Mouse (Mus musculus) hindbrain, embryonic 16.5 days (tissue): Measurements from ENCODE around the gene Slc32a1. TPM values are rescaled to one million over a fixed set of nuclear protein-coding genes. Genes with fewer than 3 reads are reported as not detected.

ENCODE experiments used
- ATAC-seq: fragments of 200-750 bp; cut with Nextera tagmentation; 2 replicates; pipeline ENCODE4 v1.8.0; 2017; ENCODE audit warnings: moderate TSS enrichment, moderate library complexity
- H3K27ac ChIP-seq: fragments of 300-500 bp; sonication (generic); 2 replicates; pipeline ENCODE4 v1.5.1; 2014; ENCODE audit warnings: low read depth, mild to moderate bottlenecking, control low read depth, low read length, moderate library complexity
- H3K27me3 ChIP-seq: fragments of 300-500 bp; sonication (generic); replicated peaks from 2 replicates; pipeline ENCODE4 v1.6.1; 2014; ENCODE audit warnings: low read length; ENCODE audit not compliant: control insufficient read depth, insufficient read depth
- H3K36me3 ChIP-seq: fragments of 300-500 bp; sonication (generic); 2 replicates; pipeline ENCODE4 v1.6.1; 2014; ENCODE audit warnings: mild to moderate bottlenecking, low read length, moderate library complexity, mixed read lengths; ENCODE audit not compliant: control insufficient read depth, insufficient read depth
- H3K4me1 ChIP-seq: fragments of 300-500 bp; sonication (generic); 2 replicates; pipeline ENCODE4 v1.6.1; 2014; ENCODE audit warnings: low read depth, low read length; ENCODE audit not compliant: control insufficient read depth, insufficient read depth
- H3K4me2 ChIP-seq: fragments of 300-500 bp; sonication (generic); 2 replicates; pipeline ENCODE4 v1.6.1; 2014; ENCODE audit warnings: mild to moderate bottlenecking, low read length, control low read depth, moderate library complexity
- H3K4me3 ChIP-seq: fragments of 300-500 bp; sonication (generic); 2 replicates; pipeline ENCODE4 v1.5.1; 2014; ENCODE audit warnings: mild to moderate bottlenecking, low read length, control low read depth, moderate library complexity
- H3K9ac ChIP-seq: fragments of 300-500 bp; sonication (generic); 2 replicates; pipeline ENCODE4 v1.6.1; 2014; ENCODE audit warnings: low read depth, mild to moderate bottlenecking, control low read depth, low read length, moderate library complexity
- H3K9me3 ChIP-seq: fragments of 300-500 bp; sonication (generic); 2 replicates; pipeline ENCODE4 v1.6.1; 2014; ENCODE audit warnings: mild to moderate bottlenecking, low read length, moderate library complexity; ENCODE audit not compliant: control insufficient read depth
- WGBS: fragments of 180-500 bp; shearing (Covaris S2); extraction: QIAGEN DNeasy Blood & Tissue Kit; methylation state at CpG from one replicate; pipeline ENCODE4 v1.1.7; 2014; 5-methylcytosine and 5-hydroxymethylcytosine counted together
- polyA plus RNA-seq: library from polyadenylated mRNA; unstranded; fragments of >200 nt; fragmentation: Nextera tagmentation; extraction: Ambion mirVana; gene quantifications from 2 replicates; pipeline ENCODE4 v1.2.1, GENCODE M21; 2015

Slc32a1 gene
- polyA plus RNA-seq, 1 experiment from 2014 or later, result 15.0 TPM

- Histone ChIP-seq H3K9me3 (no peaks in the 10 kb centered on the region), H3K9ac (no peak overlapping the region), H3K36me3 (peaks cover 9% of the 10 kb centered on the region; the same call in 1 of the 2 replicates), H3K27me3 (no peaks in the 10 kb centered on the region), H3K4me1 (no peaks in the 10 kb centered on the region), H3K4me3 (no peak overlapping the region), H3K27ac (no peak overlapping the region), H3K4me2 (no peak overlapping the region)
- WGBS, result 92% methylated on average over 2 of the region's 2 CpGs
- no peak for ATAC-seq
These were observed 32.0 kb downstream of the Slc32a1 start for GRCm38 (mm10) chr2:158642587-158642986.

GRCm38 (mm10) chr2:158643791-158644190 is 33.2 kb downstream of the Slc32a1 start:
- no peak overlapping the region for H3K27ac ChIP-seq
- H3K27me3 ChIP-seq, result no peaks in the 10 kb centered on the region
- no peak overlapping the region for H3K9ac ChIP-seq
- H3K4me3 ChIP-seq, result no peak overlapping the region
- peaks cover 9% of the 10 kb centered on the region; the same call in 1 of the 2 replicates for H3K36me3 ChIP-seq
- H3K9me3 ChIP-seq, result no peaks in the 10 kb centered on the region
- no peaks in the 10 kb centered on the region for H3K4me1 ChIP-seq
- WGBS, result 84% methylated on average over 3 of the region's 3 CpGs
- no peak for ATAC-seq
- H3K4me2 ChIP-seq, result no peak overlapping the region

- Histone ChIP-seq H3K27ac (no peak overlapping the region), H3K4me3 (no peak overlapping the region), H3K27me3 (no peaks in the 10 kb centered on the region), H3K9me3 (no peaks in the 10 kb centered on the region), H3K4me1 (no peaks in the 10 kb centered on the region), H3K4me2 (no peak overlapping the region), H3K36me3 (no peaks in the 10 kb centered on the region), H3K9ac (no peak overlapping the region)
- no peak for ATAC-seq
- 53% methylated on average over 7 of the region's 7 CpGs for WGBS
These were observed 40.8 kb downstream of the Slc32a1 start for GRCm38 (mm10) chr2:158651159-158651908.

GRCm38 (mm10) chr2:158652985-158653384 is 42.4 kb downstream of the Slc32a1 start:
- 9% methylated on average over 4 of the region's 4 CpGs for WGBS
- Histone ChIP-seq H3K36me3 (no peaks in the 10 kb centered on the region), H3K4me3 (no peak overlapping the region), H3K27ac (no peak overlapping the region), H3K4me2 (no peak overlapping the region), H3K27me3 (no peaks in the 10 kb centered on the region), H3K9me3 (no peaks in the 10 kb centered on the region), H3K9ac (no peak overlapping the region), H3K4me1 (no peaks in the 10 kb centered on the region)
- peak; percentile 61; the same call in 1 of the 2 replicates for ATAC-seq

GRCm38 (mm10) chr2:158654717-158655116 is 44.1 kb downstream of the Slc32a1 start:
- Histone ChIP-seq H3K4me3 (no peak overlapping the region), H3K9ac (no peak overlapping the region), H3K27me3 (no peaks in the 10 kb centered on the region), H3K36me3 (no peaks in the 10 kb centered on the region), H3K4me1 (no peaks in the 10 kb centered on the region), H3K4me2 (no peak overlapping the region), H3K27ac (no peak overlapping the region), H3K9me3 (no peaks in the 10 kb centered on the region)
- 85% methylated on average over 9 of the region's 9 CpGs for WGBS
- no peak for ATAC-seq

- H3K4me1 ChIP-seq, result no peaks in the 10 kb centered on the region
- H3K4me2 ChIP-seq, result no peak overlapping the region
- H3K36me3 ChIP-seq, result no peaks in the 10 kb centered on the region
- no peak overlapping the region for H3K27ac ChIP-seq
- no peaks in the 10 kb centered on the region for H3K27me3 ChIP-seq
- 82% methylated on average over 4 of the region's 4 CpGs for WGBS
- no peak overlapping the region for H3K9ac ChIP-seq
- H3K4me3 ChIP-seq, result no peak overlapping the region
- H3K9me3 ChIP-seq, result no peaks in the 10 kb centered on the region
- ATAC-seq, result no peak
These were observed 45.2 kb downstream of the Slc32a1 start for GRCm38 (mm10) chr2:158655806-158656205.

- Histone ChIP-seq H3K36me3 (no peaks in the 10 kb centered on the region), H3K4me2 (no peak overlapping the region), H3K9me3 (no peaks in the 10 kb centered on the region), H3K4me1 (no peaks in the 10 kb centered on the region), H3K27me3 (no peaks in the 10 kb centered on the region), H3K4me3 (no peak overlapping the region), H3K9ac (no peak overlapping the region), H3K27ac (no peak overlapping the region)
- ATAC-seq, result no peak
- WGBS, result 60% methylated on average over 6 of the region's 6 CpGs
These were observed 48.3 kb downstream of the Slc32a1 start for GRCm38 (mm10) chr2:158658822-158659221.

- Histone ChIP-seq H3K27ac (no peak overlapping the region), H3K4me2 (no peak overlapping the region), H3K36me3 (no peaks in the 10 kb centered on the region), H3K27me3 (no peaks in the 10 kb centered on the region), H3K4me3 (no peak overlapping the region), H3K9ac (no peak overlapping the region), H3K9me3 (no peaks in the 10 kb centered on the region), H3K4me1 (no peaks in the 10 kb centered on the region)
- ATAC-seq, result no peak
- 81% methylated on average over 3 of the region's 3 CpGs for WGBS
These were observed 48.8 kb downstream of the Slc32a1 start for GRCm38 (mm10) chr2:158659346-158659745.

GRCm38 (mm10) chr2:158665098-158665497 is 54.5 kb downstream of the Slc32a1 start, which contains the start of gene Ppp1r16b:
Gene Ppp1r16b, plus strand, starts transcription at chr2:158665398.
- Histone ChIP-seq H3K4me3 (no peak within 1 kb of the TSS), H3K27me3 (no peaks in the 10 kb centered on the region), H3K4me1 (peaks cover 10% of the 10 kb centered on the region), H3K9me3 (no peaks in the 10 kb centered on the region), H3K36me3 (no peaks in the 10 kb centered on the region), H3K4me2 (no peak within 1 kb of the TSS), H3K9ac (no peak within 1 kb of the TSS), H3K27ac (no peak within 1 kb of the TSS)
- ATAC-seq, result no peak
- WGBS, result 70% methylated on average over 4 of the region's 4 CpGs
